Mouse (Mus musculus) left cerebral cortex, postnatal 25 days (tissue): ENCODE results near the gene Actl6a. TPM values are rescaled to one million over a fixed set of nuclear protein-coding genes. Genes with fewer than 3 reads are reported as not detected.
"Not testable (repeated sequence)": the region's sequence is repeated elsewhere in the genome, so short reads cannot be mapped to it uniquely, and the experiment has no call there.

ENCODE experiments used
- DNase-seq, 2 experiments: peaks; one replicate each; pipeline ENCODE4 v3.0.0; 2022; ENCODE audit warnings: low spot score in 2 of 2, mixed read lengths in 1 of 2
- intact Hi-C: fragments of 180-260 bp; cut with DNase I; formaldehyde crosslinking; loops from one replicate; pipeline ENCODE4 v1.15.1; 2025
- total RNA-seq, 2 experiments: library from RNA; stranded (reverse); gene quantifications; 2 replicates each; pipeline ENCODE4 v1.2.3; 2021

The Actl6a gene
- total RNA-seq, 2 experiments from 2014 or later: 14.6 to 16.7 TPM

- DNase-seq: no peak
- intact Hi-C loops: no loop called here
These were observed 32.5 kb downstream of the Actl6a start for GRCm38 (mm10) chr3:32738549-32738948.

GRCm38 (mm10) chr3:32742276-32742780, 36.2 kb downstream of the Actl6a start:
- intact Hi-C loops: no loop called here
- DNase-seq: no peak

DNA sequence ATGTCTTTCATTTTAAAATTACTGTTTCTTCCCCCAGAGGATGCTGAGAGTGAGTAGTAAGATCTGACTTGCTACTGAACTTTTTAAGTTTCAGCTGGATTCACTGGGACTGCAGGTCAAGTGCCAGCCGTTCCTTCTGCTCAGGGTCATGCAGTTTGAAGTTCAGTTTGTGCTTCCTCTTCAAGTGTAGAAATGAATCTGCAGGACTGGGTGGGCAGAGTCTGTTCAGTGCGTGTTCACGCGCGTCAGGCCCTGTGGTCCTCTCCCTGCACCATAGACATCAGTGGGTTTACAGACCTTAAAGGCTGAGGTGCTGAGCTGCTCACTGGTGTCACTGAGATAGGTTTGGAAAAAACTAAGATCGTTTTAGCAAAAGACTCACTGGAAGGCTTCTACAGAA, 38.9 kb downstream of the Actl6a start:
- intact Hi-C loops: no loop called here

GRCm38 (mm10) chr3:32745426-32745825, 39.3 kb downstream of the Actl6a start:
- intact Hi-C loops, DNase-seq: not testable (repeated sequence)

More for the DNA sequence above, 38.9 kb downstream of the Actl6a start:
- DNase-seq: no peak

- DNase-seq: peak; percentile 29 to 52
- intact Hi-C loops: no loop called here
These were observed 42.3 kb downstream of the Actl6a start for GRCm38 (mm10) chr3:32748384-32748783.

DNA sequence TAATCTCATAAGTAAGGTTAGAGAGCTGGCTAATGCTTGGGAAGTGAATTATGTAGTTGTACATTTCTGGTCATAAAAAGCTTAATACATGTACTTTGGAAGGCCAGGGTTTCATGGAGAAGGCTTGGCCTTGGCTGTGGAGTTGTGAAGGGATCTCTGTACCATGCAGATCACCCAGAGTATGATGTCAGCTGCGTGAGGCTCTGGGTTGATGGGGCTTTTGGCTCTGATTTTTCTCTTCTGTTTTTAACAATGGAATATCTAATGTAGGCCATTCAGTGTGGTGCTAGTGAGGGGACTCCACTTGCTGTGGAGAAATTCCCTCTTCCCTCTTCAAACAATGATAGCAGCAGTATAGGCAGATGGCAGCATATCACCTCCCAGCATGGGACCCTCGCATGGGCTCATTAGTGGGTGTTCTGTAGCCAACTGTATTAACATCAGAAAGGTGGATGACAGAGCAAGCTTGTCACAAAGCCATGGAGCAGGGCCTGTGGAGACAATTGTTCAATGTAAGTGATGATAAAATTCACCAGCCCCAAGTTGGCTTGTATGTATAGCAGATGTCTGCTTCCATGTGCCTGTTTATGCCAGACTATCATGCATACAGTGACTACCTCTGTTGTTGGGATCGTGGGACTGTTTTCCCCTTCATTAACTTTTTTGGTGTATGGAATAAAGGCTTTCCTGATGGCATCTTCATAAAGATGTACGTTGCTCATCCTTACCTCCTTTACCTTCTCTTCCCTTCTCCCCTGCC, 43.9 kb downstream of the Actl6a start:
- intact Hi-C loops: no loop called here
- no peak for DNase-seq

DNA sequence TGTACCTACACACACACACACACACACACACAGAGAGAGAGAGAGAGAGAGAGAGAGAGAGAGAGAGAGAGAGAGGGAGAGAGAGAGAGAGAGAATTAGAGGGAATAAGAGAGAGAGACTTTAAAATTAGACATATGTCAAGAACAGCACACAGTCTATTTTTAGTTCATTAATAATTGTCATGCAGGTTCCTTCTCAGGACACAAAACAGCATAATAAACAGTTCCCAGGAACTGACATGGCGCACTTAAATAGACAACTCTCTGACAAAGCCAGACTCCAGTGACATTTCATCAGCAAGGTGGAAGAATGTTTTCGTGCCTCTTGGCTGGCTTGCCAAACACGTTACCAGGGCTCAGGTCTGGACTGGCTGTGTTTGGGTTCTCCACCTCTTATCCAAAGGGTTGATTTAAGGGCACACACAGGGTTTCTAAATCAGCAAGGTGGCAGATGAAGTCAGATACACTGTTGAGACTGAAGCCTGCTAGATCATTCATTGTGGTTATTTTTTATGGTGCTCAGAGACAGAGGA, 48.4 kb downstream of the Actl6a start:
- no peak for DNase-seq
- intact Hi-C loops: no loop called here

DNA sequence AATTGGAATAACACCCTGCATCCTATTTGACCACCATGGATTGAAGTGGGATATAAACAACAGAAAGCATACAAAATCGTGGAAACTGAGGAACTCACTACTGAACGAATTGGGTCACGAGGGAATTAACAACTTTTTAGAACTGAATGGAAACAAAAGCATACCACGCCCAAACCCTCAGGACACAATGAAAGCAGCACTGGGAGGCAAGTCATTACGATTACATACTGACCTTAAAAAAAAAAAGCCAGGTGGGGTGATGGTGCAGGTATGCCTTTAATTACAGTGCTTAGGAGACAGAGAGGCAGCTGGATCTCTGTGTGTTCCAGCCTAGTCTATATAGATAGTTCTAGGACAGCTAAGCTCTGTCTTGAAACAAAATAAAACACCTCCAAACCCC, 53.1 kb downstream of the Actl6a start:
- intact Hi-C loops: no loop called here
- DNase-seq: no peak

DNA sequence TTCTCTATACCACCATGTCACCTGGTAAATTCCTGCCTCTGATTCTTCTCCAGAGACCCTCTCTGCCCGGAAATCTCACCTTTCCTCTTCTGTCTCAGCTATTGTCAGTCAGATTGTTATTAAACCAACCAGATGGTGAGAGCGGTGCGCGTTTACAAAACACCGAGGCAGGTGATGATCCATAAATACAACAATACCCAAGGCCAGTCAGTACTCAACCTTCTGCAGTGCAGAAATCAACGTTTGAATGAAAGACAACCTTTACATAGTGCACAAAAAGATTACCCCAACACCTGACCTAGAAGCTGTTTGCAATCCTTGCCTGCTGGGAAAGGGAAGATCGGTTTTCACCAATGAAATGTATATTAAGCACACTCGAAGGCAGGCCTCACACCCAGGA, 56.9 kb downstream of the Actl6a start:
- DNase-seq: no peak
- intact Hi-C loops: no loop called here

DNA sequence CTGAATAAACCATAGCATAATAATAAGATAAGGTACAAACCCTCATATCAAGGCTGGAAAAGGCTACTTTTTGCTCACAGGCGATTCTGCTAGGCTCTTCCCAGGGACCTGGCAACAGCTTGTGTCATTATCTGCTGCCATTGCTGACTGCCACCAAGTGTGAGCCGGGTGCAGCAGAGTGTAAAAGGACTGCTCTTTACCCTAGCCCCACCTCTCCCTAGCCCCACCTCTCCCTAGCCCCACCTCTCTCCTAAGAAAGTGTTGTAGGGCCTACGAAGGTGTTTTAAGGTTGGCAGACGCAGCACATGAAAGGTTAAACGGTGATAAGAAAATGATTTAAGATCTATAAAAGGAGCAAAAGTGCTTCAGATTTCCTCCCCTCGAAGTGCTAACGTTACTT, 57.8 kb downstream of the Actl6a start:
- DNase-seq: no peak
- intact Hi-C loops: no loop called here

DNA sequence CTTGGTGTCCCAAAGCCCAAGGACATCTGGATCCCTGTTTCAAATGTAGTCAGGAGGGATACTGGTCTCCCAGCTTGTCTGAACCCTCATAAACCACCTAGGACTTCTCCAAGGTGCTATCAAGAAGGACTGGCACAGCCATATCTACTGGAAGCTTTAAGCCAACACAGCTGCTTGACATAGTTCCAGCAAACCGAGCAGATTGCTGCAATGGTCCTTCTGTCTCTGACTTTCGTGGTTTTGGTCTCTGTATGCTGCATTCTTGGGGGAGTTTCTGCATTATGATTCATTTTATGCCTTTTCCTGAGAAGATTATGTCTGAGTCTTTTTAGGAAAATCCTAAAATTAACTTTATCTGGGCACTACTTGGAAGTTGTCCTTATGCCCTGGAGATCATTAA, 64.7 kb downstream of the Actl6a start:
- DNase-seq: no peak
- intact Hi-C loops: no loop called here

Other genes with a start within 250 kb of the Actl6a start
- gene Kcnmb3, start 214.1 kb upstream of the Actl6a start, total RNA-seq: under 1 TPM; 0.57 to 0.76 TPM
- gene Zfp639, start 196.0 kb upstream of the Actl6a start, total RNA-seq: 10 to 100 TPM; 34.2 to 35.4 TPM
- gene Mfn1, start 176.8 kb upstream of the Actl6a start, total RNA-seq: 100 to 1,000 TPM; 106 to 124 TPM
- gene Gnb4, start 89.7 kb upstream of the Actl6a start, total RNA-seq: 10 to 100 TPM; 44.5 to 47.1 TPM
- 100 to 1,000 TPM; 212 to 213 TPM for gene Ndufb5, start 30.7 kb downstream of the Actl6a start, total RNA-seq
- 10 to 100 TPM; 22.1 to 22.8 TPM for gene Mrpl47, start 31.3 kb downstream of the Actl6a start, total RNA-seq
- gene Usp13, start 111.2 kb downstream of the Actl6a start, total RNA-seq: 10 to 100 TPM; 34.7 to 34.9 TPM